Mouse (Mus musculus) ES-E14 (cell line): ENCODE data around the gene Xylt1.

Experiments
- CHD2 ChIP-seq: IDR thresholded peaks from 2 replicates; pipeline ENCODE4 v1.6.1; 2014; ENCODE audit warnings: mild to moderate bottlenecking, low read depth, low read length, inconsistent platforms
- MAFK ChIP-seq: IDR thresholded peaks from 2 replicates; pipeline ENCODE4 v1.6.1; 2014; ENCODE audit warnings: mild to moderate bottlenecking, low read depth, low read length, inconsistent platforms; ENCODE audit not compliant: insufficient read depth
- ZC3H11A ChIP-seq: IDR thresholded peaks from 2 replicates; pipeline ENCODE4 v1.6.1; 2012; ENCODE audit warnings: low read depth, mild to moderate bottlenecking, inconsistent platforms, low read length, borderline replicate concordance
- ZNF384 ChIP-seq: IDR thresholded peaks from 2 replicates; pipeline ENCODE4 v1.6.1; 2012; ENCODE audit warnings: low read depth, low read length, inconsistent platforms

GRCm38 (mm10) chr7:117526570-117526969 is 145.8 kb downstream of the Xylt1 start:
- no peak for TF ChIP-seq ZNF384
- no peak for TF ChIP-seq CHD2
- no peak for TF ChIP-seq ZC3H11A
- no peak for TF ChIP-seq MAFK
